8 mouse cellular contexts compared by ENCODE assay signal in genomic region chr12:112183675-112184074, GRCm38 (mm10). TPM values are rescaled to one million over a fixed set of nuclear protein-coding genes. Genes with fewer than 3 reads are reported as not detected.
DNase-seq lines count a peak whose midpoint lies in the region; ATAC-seq and TF ChIP-seq lines count a peak whose summit lies in the region.

No protein-coding gene starts in this region.

- no peak overlapping the region for H3K9ac ChIP-seq in neural tube, embryonic 13.5 days
- H3K9ac ChIP-seq in forebrain, embryonic 14.5 days (ENCODE audit: low read length), result no peak overlapping the region
- H3K9ac ChIP-seq in hindbrain, postnatal 0 days (replicated peaks; ENCODE audit: low read length), result no peak overlapping the region
- no peak overlapping the region for H3K9ac ChIP-seq in lung, postnatal 0 days (replicated peaks; ENCODE audit: low read depth)

- DNase-seq in neural tube, embryonic 10.5 days (ENCODE audit: extremely low spot score, low spot score), result no peak
- no peak for DNase-seq in forebrain, embryonic 14.5 days (ENCODE audit: low spot score)
- no peak for DNase-seq in hindbrain, postnatal 0 days (ENCODE audit: low spot score)
- DNase-seq in lung, postnatal 0 days (ENCODE audit: low spot score), result no peak
- no peak for DNase-seq in cerebellum, adult 9-10 months
- DNase-seq in layer of hippocampus, adult 11-12 months (ENCODE audit: low spot score), result no peak

- no peaks in the 10 kb centered on the region for H3K9me3 ChIP-seq in neural tube, embryonic 13.5 days
- no peaks in the 10 kb centered on the region; the same call in 1 of the 2 replicates for H3K9me3 ChIP-seq in forebrain, embryonic 14.5 days (replicated peaks; ENCODE audit: control insufficient read depth, low read length)
- no peaks in the 10 kb centered on the region for H3K9me3 ChIP-seq in hindbrain, postnatal 0 days (ENCODE audit: low read length)
- H3K9me3 ChIP-seq in lung, postnatal 0 days (ENCODE audit: low read length), result no peaks in the 10 kb centered on the region

- no peak for TF ChIP-seq CTCF in hindbrain, postnatal 0 days (IDR thresholded peaks at IDR 0.05; ENCODE audit: low read depth)
- TF ChIP-seq CTCF in lung, postnatal 0 days (IDR thresholded peaks at IDR 0.05), result no peak

- peaks cover 13% of the 10 kb centered on the region for H3K36me3 ChIP-seq in neural tube, embryonic 13.5 days
- H3K36me3 ChIP-seq in forebrain, embryonic 14.5 days (ENCODE audit: control insufficient read depth, insufficient read depth, low read length), result peaks cover 29% of the 10 kb centered on the region
- H3K36me3 ChIP-seq in hindbrain, postnatal 0 days (ENCODE audit: insufficient read depth, low read length), result no peaks in the 10 kb centered on the region
- H3K36me3 ChIP-seq in lung, postnatal 0 days (ENCODE audit: insufficient read depth, low read length), result no peaks in the 10 kb centered on the region

- no peak for ATAC-seq in neural tube, embryonic 13.5 days (ENCODE audit: low read depth)
- peak; percentile 48 for ATAC-seq in forebrain, embryonic 14.5 days
- ATAC-seq in hindbrain, postnatal 0 days, result no peak
- no peak for ATAC-seq in lung, postnatal 0 days
- no peak for ATAC-seq in megakaryocyte, adult 5-6 weeks (ENCODE audit: poor library complexity, severe bottlenecking)

- H3K4me3 ChIP-seq in neural tube, embryonic 13.5 days, result no peak overlapping the region
- H3K4me3 ChIP-seq in forebrain, embryonic 14.5 days (ENCODE audit: low read depth, low read length), result no peak overlapping the region
- no peak overlapping the region for H3K4me3 ChIP-seq in hindbrain, postnatal 0 days (ENCODE audit: low read length)
- H3K4me3 ChIP-seq in lung, postnatal 0 days (ENCODE audit: low read depth, low read length), result no peak overlapping the region

- WGBS in neural tube, embryonic 13.5 days, result 76% methylated on average over 6 of the region's 6 CpGs
- 42% methylated on average over 6 of the region's 6 CpGs for WGBS in forebrain, embryonic 14.5 days
- WGBS in hindbrain, postnatal 0 days, result 55% methylated on average over 6 of the region's 6 CpGs
- WGBS in lung, postnatal 0 days, result 61% methylated on average over 6 of the region's 6 CpGs

- H3K4me1 ChIP-seq in neural tube, embryonic 13.5 days (replicated peaks), result peaks cover 16% of the 10 kb centered on the region
- H3K4me1 ChIP-seq in forebrain, embryonic 14.5 days (ENCODE audit: control insufficient read depth, insufficient read depth, low read length), result peaks cover 7% of the 10 kb centered on the region; the same call in 1 of the 2 replicates
- no peaks in the 10 kb centered on the region for H3K4me1 ChIP-seq in hindbrain, postnatal 0 days (ENCODE audit: insufficient read depth, low read length)
- H3K4me1 ChIP-seq in lung, postnatal 0 days (ENCODE audit: insufficient read depth, low read depth, low read length), result 0 out of 2 replicates have a peak, but pooled peaks cover 2% of the 10 kb centered on the region

- TF ChIP-seq EP300 in lung, postnatal 0 days (IDR thresholded peaks at IDR 0.05), result no peak

- no peak overlapping the region for H3K4me2 ChIP-seq in neural tube, embryonic 13.5 days
- no peak overlapping the region for H3K4me2 ChIP-seq in forebrain, embryonic 14.5 days (ENCODE audit: low read length)
- no peak overlapping the region for H3K4me2 ChIP-seq in hindbrain, postnatal 0 days (ENCODE audit: low read depth, low read length)
- no peak overlapping the region for H3K4me2 ChIP-seq in lung, postnatal 0 days (replicated peaks; ENCODE audit: low read depth, low read length)

- H3K27me3 ChIP-seq in neural tube, embryonic 13.5 days, result 0 out of 2 replicates have a peak, but pooled peaks cover 7% of the 10 kb centered on the region
- H3K27me3 ChIP-seq in forebrain, embryonic 14.5 days (replicated peaks; ENCODE audit: control insufficient read depth, insufficient read depth, low read length), result no peaks in the 10 kb centered on the region
- H3K27me3 ChIP-seq in hindbrain, postnatal 0 days (ENCODE audit: insufficient read depth, low read length), result no peaks in the 10 kb centered on the region
- H3K27me3 ChIP-seq in lung, postnatal 0 days (replicated peaks; ENCODE audit: insufficient read depth, low read length), result no peaks in the 10 kb centered on the region

- H3K27ac ChIP-seq in neural tube, embryonic 13.5 days (replicated peaks), result peak overlapping the region; percentile 52
- H3K27ac ChIP-seq in forebrain, embryonic 14.5 days (ENCODE audit: low read depth, low read length), result peak overlapping the region; percentile 14; the same call in 1 of the 2 replicates
- 0 out of 2 replicates have a peak overlapping the region, but pooled peaks have one; percentile 32 for H3K27ac ChIP-seq in hindbrain, postnatal 0 days
- H3K27ac ChIP-seq in lung, postnatal 0 days (ENCODE audit: low read length), result peak overlapping the region; percentile 78

RNA-seq across cellular contexts. Expression of gene Kif26a, which starts 37.7 kb away (rescaled TPM):
- polyA plus RNA-seq in neural tube, embryonic 13.5 days (2015; fragmentation: Nextera tagmentation; extraction: Ambion mirVana), result 4.7 and 4.9 TPM in 2 replicates
- 11.5 and 12.3 TPM in 2 replicates for polyA plus RNA-seq in forebrain, embryonic 14.5 days (2014; fragmentation: Nextera tagmentation; extraction: Ambion mirVana)
- total RNA-seq in hindbrain, postnatal 0 days (2014; rRNA removed), result 25.1 and 26.3 TPM in 2 replicates
- 1.8 and 1.9 TPM in 2 replicates for polyA plus RNA-seq in hindbrain, postnatal 0 days (2015; fragmentation: Nextera tagmentation; extraction: Ambion mirVana)
- polyA plus RNA-seq in lung, postnatal 0 days (2015; fragmentation: Nextera tagmentation; extraction: Ambion mirVana), result 2.9 and 3.0 TPM in 2 replicates
- total RNA-seq in megakaryocyte, adult 5-6 weeks (2015), result not detected in 2 replicates
- total RNA-seq in megakaryocyte, adult 5-6 weeks (2017), result not detected in 2 replicates

Comparison
In these comparisons a context has a peak if more than half of its experiments do, and no peak if none do; other contexts are left out.
1. H3K27ac ChIP-seq: peak in every context shown above with its lines; median percentile 78 in lung, postnatal 0 days; 52 in neural tube, embryonic 13.5 days; 32 in hindbrain, postnatal 0 days; 14 in forebrain, embryonic 14.5 days.